Mouse (Mus musculus) myocyte (in vitro differentiated cells): ENCODE data around the gene Wdr27. TPM values are rescaled to one million over a fixed set of nuclear protein-coding genes. Genes with fewer than 3 reads are reported as not detected.
A peak's percentile ranks its signal among the peaks of the same experiment; 100 is the strongest.

ENCODE experiments used
- H3K27me3 ChIP-seq: one replicate; pipeline ENCODE4 v1.6.1; 2011; ENCODE audit not compliant: control insufficient read depth, insufficient read depth, insufficient read length
- H3K36me3 ChIP-seq: one replicate; pipeline ENCODE4 v1.6.1; 2011; ENCODE audit not compliant: control insufficient read depth, insufficient read depth
- H3K4me2 ChIP-seq: one replicate; pipeline ENCODE4 v1.6.1; 2011; ENCODE audit warnings: low read depth, control low read depth
- H3K4me3 ChIP-seq: one replicate; pipeline ENCODE4 v1.5.1; 2011; ENCODE audit warnings: mild to moderate bottlenecking, control low read depth, moderate library complexity
- H3K79me2 ChIP-seq: one replicate; pipeline ENCODE4 v1.6.1; 2011; ENCODE audit not compliant: control insufficient read depth, insufficient read depth
- H3ac ChIP-seq: one replicate; pipeline ENCODE4 v1.6.1; 2011; ENCODE audit not compliant: control insufficient read depth, insufficient read length
- CEBPB ChIP-seq: IDR thresholded peaks from 2 replicates; pipeline ENCODE4 v1.6.1; 2011; ENCODE audit warnings: mild to moderate bottlenecking, moderate library complexity; ENCODE audit not compliant: poor library complexity, insufficient read depth, severe bottlenecking
- E2F4 ChIP-seq: IDR thresholded peaks from one replicate; pipeline ENCODE4 v1.6.1; 2011; ENCODE audit warnings: mild to moderate bottlenecking, control low read depth, moderate library complexity; ENCODE audit not compliant: insufficient read depth
- MAX ChIP-seq: IDR thresholded peaks from one replicate; pipeline ENCODE4 v1.6.1; 2011; ENCODE audit warnings: low read depth, mild to moderate bottlenecking, control low read depth
- MYOD1 ChIP-seq, 3 experiments: IDR thresholded peaks; one replicate each; pipeline ENCODE4 v1.6.1; 2011; ENCODE audit warnings: control low read depth in 2 of 3, low read depth in 2 of 3, mild to moderate bottlenecking in 2 of 3, moderate library complexity in 1 of 3; ENCODE audit not compliant: insufficient read length in 2 of 3, control insufficient read depth in 1 of 3
- MYOG ChIP-seq, 3 experiments: IDR thresholded peaks; one replicate each; pipeline ENCODE4 v1.6.1; 2011; ENCODE audit warnings: control low read depth in 2 of 3, low read depth in 2 of 3, mild to moderate bottlenecking in 2 of 3; ENCODE audit not compliant: insufficient read length in 2 of 3, control insufficient read depth in 1 of 3, insufficient read depth in 1 of 3
- POLR2A ChIP-seq: IDR thresholded peaks from one replicate; pipeline ENCODE4 v1.6.1; 2011; ENCODE audit warnings: low read depth, mild to moderate bottlenecking, control low read depth, moderate library complexity; ENCODE audit not compliant: insufficient read length
- POLR2AphosphoS2 ChIP-seq: IDR thresholded peaks from one replicate; pipeline ENCODE4 v1.6.1; 2011; ENCODE audit warnings: low read depth, control low read depth; ENCODE audit not compliant: insufficient read length
- REST ChIP-seq: IDR thresholded peaks from one replicate; pipeline ENCODE4 v1.6.1; 2011; ENCODE audit warnings: mild to moderate bottlenecking, control low read depth, moderate library complexity; ENCODE audit not compliant: insufficient read depth, insufficient read length
- SRF ChIP-seq: IDR thresholded peaks from one replicate; pipeline ENCODE4 v1.6.1; 2011; ENCODE audit warnings: low read depth; ENCODE audit not compliant: control insufficient read depth, insufficient read length
- TCF12 ChIP-seq: IDR thresholded peaks from one replicate; pipeline ENCODE4 v1.6.1; 2011; ENCODE audit warnings: mild to moderate bottlenecking, control low read depth; ENCODE audit not compliant: poor library complexity, insufficient read depth, severe bottlenecking
- TCF3 ChIP-seq: IDR thresholded peaks from one replicate; pipeline ENCODE4 v1.6.1; 2011; ENCODE audit warnings: low read depth, control low read depth; ENCODE audit not compliant: insufficient read length
- USF1 ChIP-seq: IDR thresholded peaks from one replicate; pipeline ENCODE4 v1.6.1; 2011; ENCODE audit warnings: low read depth, mild to moderate bottlenecking, control low read depth, moderate library complexity
- polyA plus RNA-seq: library from polyadenylated mRNA; unstranded; fragments of >200 nt; fragmentation: generic; extraction: Trizol; gene quantifications from one replicate; pipeline ENCODE4 v1.2.1, GENCODE M21; 2012; ENCODE audit warnings: missing spikeins

Wdr27 gene
- polyA plus RNA-seq, 1 experiment: 8.0 TPM

GRCm38 (mm10) chr17:14917866-14918265 is 25.1 kb downstream of the Wdr27 start:
- H3ac ChIP-seq: no peak overlapping the region
- H3K27me3 ChIP-seq: peaks cover 38% of the 10 kb centered on the region
- H3K4me2 ChIP-seq: no peak overlapping the region
- H3K79me2 ChIP-seq: no peaks in the 10 kb centered on the region
- no peaks in the 10 kb centered on the region for H3K36me3 ChIP-seq
- TF ChIP-seq TCF12: no peak
- no peak for TF ChIP-seq MYOD1 (IDR thresholded peaks at IDR 0.05; ENCODE audit: control insufficient read depth in 1 of 3, insufficient read length in 2 of 3, low read depth in 2 of 3)
- H3K4me3 ChIP-seq: no peak overlapping the region

GRCm38 (mm10) chr17:14914401-14914800 is 28.6 kb downstream of the Wdr27 start:
- TF ChIP-seq MAX (no peak), SRF (no peak), MYOD1 (IDR thresholded peaks at IDR 0.05; ENCODE audit: control insufficient read depth in 1 of 3, insufficient read length in 2 of 3, low read depth in 2 of 3) (no peak), REST (no peak), POLR2A (no peak), CEBPB (no peak), POLR2AphosphoS2 (no peak), MYOG (IDR thresholded peaks at IDR 0.05; ENCODE audit: control insufficient read depth in 1 of 3, insufficient read depth in 1 of 3, insufficient read length in 2 of 3, low read depth in 2 of 3) (no peak), TCF3 (no peak), USF1 (no peak), E2F4 (no peak), TCF12 (no peak)
- Histone ChIP-seq H3K27me3 (peaks cover 17% of the 10 kb centered on the region), H3ac (no peak overlapping the region), H3K4me3 (no peak overlapping the region), H3K4me2 (no peak overlapping the region), H3K36me3 (no peaks in the 10 kb centered on the region), H3K79me2 (no peaks in the 10 kb centered on the region)

GRCm38 (mm10) chr17:14912981-14913380 is 30.0 kb downstream of the Wdr27 start:
- Histone ChIP-seq H3ac (no peak overlapping the region), H3K36me3 (no peaks in the 10 kb centered on the region), H3K79me2 (no peaks in the 10 kb centered on the region), H3K27me3 (peaks cover 5% of the 10 kb centered on the region), H3K4me3 (no peak overlapping the region), H3K4me2 (no peak overlapping the region)
- TF ChIP-seq USF1 (no peak), REST (no peak), MYOG (IDR thresholded peaks at IDR 0.05; ENCODE audit: control insufficient read depth in 1 of 3, insufficient read depth in 1 of 3, insufficient read length in 2 of 3, low read depth in 2 of 3) (no peak)

- H3K36me3 ChIP-seq: no peaks in the 10 kb centered on the region
- no peak overlapping the region for H3K4me3 ChIP-seq
These were observed 30.5 kb downstream of the Wdr27 start for GRCm38 (mm10) chr17:14912420-14912819.

GRCm38 (mm10) chr17:14910771-14911170 is 32.2 kb downstream of the Wdr27 start:
- no peaks in the 10 kb centered on the region for H3K36me3 ChIP-seq
- H3K4me2 ChIP-seq: no peak overlapping the region
- TF ChIP-seq MYOD1 (IDR thresholded peaks at IDR 0.05; ENCODE audit: control insufficient read depth in 1 of 3, insufficient read length in 2 of 3, low read depth in 2 of 3) (peak in 1 of 3 experiments; percentile 19), SRF (no peak), USF1 (no peak), TCF3 (no peak)
- no peak overlapping the region for H3K4me3 ChIP-seq
- H3K27me3 ChIP-seq: no peaks in the 10 kb centered on the region
- H3ac ChIP-seq: no peak overlapping the region
- no peaks in the 10 kb centered on the region for H3K79me2 ChIP-seq

More at GRCm38 (mm10) chr17:14912420-14912819, 30.5 kb downstream of the Wdr27 start:
- H3K4me2 ChIP-seq: no peak overlapping the region
- TF ChIP-seq POLR2A (no peak), SRF (no peak), MYOD1 (IDR thresholded peaks at IDR 0.05; ENCODE audit: control insufficient read depth in 1 of 3, insufficient read length in 2 of 3, low read depth in 2 of 3) (no peak), REST (no peak), TCF12 (no peak), MAX (no peak), E2F4 (no peak), CEBPB (no peak), TCF3 (no peak), POLR2AphosphoS2 (no peak), USF1 (no peak), MYOG (IDR thresholded peaks at IDR 0.05; ENCODE audit: control insufficient read depth in 1 of 3, insufficient read depth in 1 of 3, insufficient read length in 2 of 3, low read depth in 2 of 3) (no peak)
- H3ac ChIP-seq: no peak overlapping the region
- no peaks in the 10 kb centered on the region for H3K79me2 ChIP-seq
- H3K27me3 ChIP-seq: no peaks in the 10 kb centered on the region

- no peaks in the 10 kb centered on the region for H3K79me2 ChIP-seq
- H3ac ChIP-seq: no peak overlapping the region
- H3K36me3 ChIP-seq: no peaks in the 10 kb centered on the region
- H3K4me2 ChIP-seq: no peak overlapping the region
- TF ChIP-seq SRF: no peak
- TF ChIP-seq TCF3: no peak
- TF ChIP-seq USF1: no peak
- TF ChIP-seq E2F4: no peak
- TF ChIP-seq REST: no peak
- no peaks in the 10 kb centered on the region for H3K27me3 ChIP-seq
- H3K4me3 ChIP-seq: no peak overlapping the region
These were observed 33.6 kb downstream of the Wdr27 start for GRCm38 (mm10) chr17:14909331-14909730.
